Mouse (Mus musculus) colon, adult 2 months (tissue): Measurements from ENCODE around the gene Crisp4. TPM values are rescaled to one million over a fixed set of nuclear protein-coding genes. Genes with fewer than 3 reads are reported as not detected.

ENCODE experiments used
- polyA plus RNA-seq: library from polyadenylated mRNA; depleted of rRNA; stranded (reverse); fragments of >200 nt; gene quantifications from 2 replicates; pipeline ENCODE4 v1.2.3, GENCODE M21; 2012; rRNA removed

The Crisp4 gene
- polyA plus RNA-seq: not detected in 2 replicates

GRCm38 (mm10) chr1:18145802-18146201, at the start of gene Crisp4:
Crisp4 (minus strand) TSS chr1:18145902.

Other genes starting within 250 kb of the Crisp4 start
- not detected in 2 replicates for gene Defb18, start 91.5 kb upstream of the Crisp4 start, polyA plus RNA-seq
- not detected in 2 replicates for gene Defb41, start 119.2 kb upstream of the Crisp4 start, polyA plus RNA-seq